Mouse (Mus musculus) liver, embryonic 13.5 days (tissue): ENCODE data around the gene Ltv1. TPM values are rescaled to one million over a fixed set of nuclear protein-coding genes. Genes with fewer than 3 reads are reported as not detected.
A peak's percentile ranks its signal among the peaks of the same experiment; 100 is the strongest.

Source experiments
- ATAC-seq: fragments of 200-750 bp; cut with Nextera tagmentation; 2 replicates; pipeline ENCODE4 v1.8.0; 2017; ENCODE audit warnings: low read depth, mild to moderate bottlenecking, moderate number of reproducible peaks, moderate library complexity
- DNase-seq: peaks from one replicate; pipeline ENCODE4 v3.0.0; 2022
- H3K27ac ChIP-seq: fragments of 300-500 bp; sonication (generic); 2 replicates; pipeline ENCODE4 v1.5.1; 2015; ENCODE audit warnings: moderate library complexity, mild to moderate bottlenecking, inconsistent platforms
- H3K27me3 ChIP-seq: fragments of 300-500 bp; sonication (generic); 2 replicates; pipeline ENCODE4 v1.6.1; 2015; ENCODE audit warnings: mild to moderate bottlenecking, inconsistent platforms
- H3K36me3 ChIP-seq: fragments of 300-500 bp; sonication (generic); 2 replicates; pipeline ENCODE4 v1.6.1; 2015; ENCODE audit warnings: mild to moderate bottlenecking, inconsistent platforms
- H3K4me1 ChIP-seq: fragments of 300-500 bp; sonication (generic); replicated peaks from 2 replicates; pipeline ENCODE4 v1.6.1; 2015; ENCODE audit warnings: inconsistent platforms
- H3K4me2 ChIP-seq: fragments of 300-500 bp; sonication (generic); 2 replicates; pipeline ENCODE4 v1.6.1; 2015; ENCODE audit warnings: inconsistent platforms, mild to moderate bottlenecking, moderate library complexity
- H3K4me3 ChIP-seq: fragments of 300-500 bp; sonication (generic); replicated peaks from 2 replicates; pipeline ENCODE4 v1.5.1; 2015; ENCODE audit warnings: mild to moderate bottlenecking, inconsistent platforms
- H3K9ac ChIP-seq: fragments of 300-500 bp; sonication (generic); 2 replicates; pipeline ENCODE4 v1.6.1; 2015; ENCODE audit warnings: mild to moderate bottlenecking, inconsistent platforms
- H3K9me3 ChIP-seq: fragments of 300-500 bp; sonication (generic); replicated peaks from 2 replicates; pipeline ENCODE4 v1.6.1; 2016; ENCODE audit warnings: inconsistent platforms
- WGBS: fragments of 180-500 bp; shearing (Covaris S2); methylation state at CpG from one replicate; pipeline ENCODE4 v1.1.7; 2015; ENCODE audit not compliant: insufficient replicate concordance; 5-methylcytosine and 5-hydroxymethylcytosine counted together
- polyA plus RNA-seq: library from polyadenylated mRNA; unstranded; fragments of >200 nt; fragmentation: Nextera tagmentation; extraction: Ambion mirVana; gene quantifications from 2 replicates; pipeline ENCODE4 v1.2.1, GENCODE M21; 2015

Ltv1 gene
- polyA plus RNA-seq, 1 experiment from 2014 or later, result 54.5 TPM

- ATAC-seq (no peak), DNase-seq (no peak)
- Histone ChIP-seq H3K4me2 (no peak overlapping the region), H3K36me3 (no peaks in the 10 kb centered on the region), H3K9ac (no peak overlapping the region), H3K9me3 (no peaks in the 10 kb centered on the region), H3K27me3 (no peaks in the 10 kb centered on the region), H3K4me3 (no peak overlapping the region), H3K4me1 (peaks cover 8% of the 10 kb centered on the region), H3K27ac (no peak overlapping the region)
- 47% methylated on average over 1 of the region's 1 CpGs for WGBS
Measured at GRCm38 (mm10) chr10:13220061-13220460, 27.1 kb upstream of the Ltv1 start.

- ATAC-seq (no peak), DNase-seq (no peak)
- no peak overlapping the region for H3K27ac ChIP-seq
- 71% methylated on average over 12 of the region's 12 CpGs for WGBS
- no peak overlapping the region for H3K4me2 ChIP-seq
- no peaks in the 10 kb centered on the region for H3K36me3 ChIP-seq
- no peaks in the 10 kb centered on the region for H3K27me3 ChIP-seq
- no peaks in the 10 kb centered on the region for H3K9me3 ChIP-seq
- H3K4me1 ChIP-seq, result peaks cover 8% of the 10 kb centered on the region
- no peak overlapping the region for H3K9ac ChIP-seq
- H3K4me3 ChIP-seq, result no peak overlapping the region
Measured at GRCm38 (mm10) chr10:13213956-13214355, 21.0 kb upstream of the Ltv1 start.

- H3K27me3 ChIP-seq, result no peaks in the 10 kb centered on the region
- ATAC-seq, result no peak
- no peak overlapping the region for H3K4me2 ChIP-seq
- no peak overlapping the region for H3K4me3 ChIP-seq
- WGBS, result 61% methylated on average over 6 of the region's 6 CpGs
- H3K36me3 ChIP-seq, result no peaks in the 10 kb centered on the region
- no peak for DNase-seq
- H3K9ac ChIP-seq, result no peak overlapping the region
- H3K27ac ChIP-seq, result no peak overlapping the region
- H3K9me3 ChIP-seq, result no peaks in the 10 kb centered on the region
- H3K4me1 ChIP-seq, result peaks cover 8% of the 10 kb centered on the region
Measured at GRCm38 (mm10) chr10:13212829-13213228, 19.9 kb upstream of the Ltv1 start.

- Histone ChIP-seq H3K4me3 (no peak overlapping the region), H3K9me3 (no peaks in the 10 kb centered on the region), H3K27me3 (no peaks in the 10 kb centered on the region), H3K27ac (no peak overlapping the region), H3K36me3 (no peaks in the 10 kb centered on the region), H3K4me2 (no peak overlapping the region), H3K9ac (no peak overlapping the region), H3K4me1 (peaks cover 8% of the 10 kb centered on the region)
- DNase-seq (no peak), ATAC-seq (no peak)
- 70% methylated on average over 9 of the region's 9 CpGs for WGBS
Measured at GRCm38 (mm10) chr10:13212326-13212725, 19.4 kb upstream of the Ltv1 start.

GRCm38 (mm10) chr10:13209930-13210637 lies 17.1 kb upstream of the Ltv1 start:
- WGBS, result 62% methylated on average over 8 of the region's 8 CpGs
- Histone ChIP-seq H3K27me3 (no peaks in the 10 kb centered on the region), H3K36me3 (no peaks in the 10 kb centered on the region), H3K9me3 (no peaks in the 10 kb centered on the region), H3K4me1 (no peaks in the 10 kb centered on the region), H3K4me3 (no peak overlapping the region), H3K27ac (no peak overlapping the region), H3K9ac (no peak overlapping the region), H3K4me2 (no peak overlapping the region)
- no peak for DNase-seq
- no peak for ATAC-seq

- no peak overlapping the region for H3K4me2 ChIP-seq
- no peaks in the 10 kb centered on the region for H3K27me3 ChIP-seq
- no peak overlapping the region for H3K9ac ChIP-seq
- no peak for ATAC-seq
- H3K9me3 ChIP-seq, result no peaks in the 10 kb centered on the region
- DNase-seq, result no peak
- peak overlapping the region; percentile 9; the same call in 1 of the 2 replicates for H3K27ac ChIP-seq
- H3K4me3 ChIP-seq, result no peak overlapping the region
- no peaks in the 10 kb centered on the region for H3K4me1 ChIP-seq
- WGBS, result 72% methylated on average over 3 of the region's 3 CpGs
- H3K36me3 ChIP-seq, result no peaks in the 10 kb centered on the region
Measured at GRCm38 (mm10) chr10:13209506-13209905, 16.5 kb upstream of the Ltv1 start.

- DNase-seq, result no peak
- H3K4me3 ChIP-seq, result no peak overlapping the region
- H3K36me3 ChIP-seq, result no peaks in the 10 kb centered on the region
- H3K4me1 ChIP-seq, result no peaks in the 10 kb centered on the region
- peak overlapping the region; percentile 9; the same call in 1 of the 2 replicates for H3K27ac ChIP-seq
- WGBS, result 80% methylated on average over 4 of the region's 4 CpGs
- H3K9me3 ChIP-seq, result no peaks in the 10 kb centered on the region
- ATAC-seq, result no peak
- H3K4me2 ChIP-seq, result no peak overlapping the region
- no peak overlapping the region for H3K9ac ChIP-seq
- no peaks in the 10 kb centered on the region for H3K27me3 ChIP-seq
Measured at GRCm38 (mm10) chr10:13209061-13209460, 16.1 kb upstream of the Ltv1 start.

GRCm38 (mm10) chr10:13201741-13202293 lies 8.8 kb upstream of the Ltv1 start:
- Histone ChIP-seq H3K9me3 (no peaks in the 10 kb centered on the region), H3K27ac (peak overlapping the region; percentile 65), H3K4me2 (peak overlapping the region; percentile 39), H3K36me3 (0 out of 2 replicates have a peak, but pooled peaks cover 3% of the 10 kb centered on the region), H3K9ac (0 out of 2 replicates have a peak overlapping the region, but pooled peaks have one; percentile 2), H3K4me3 (no peak overlapping the region), H3K4me1 (peaks cover 14% of the 10 kb centered on the region), H3K27me3 (no peaks in the 10 kb centered on the region)
- 31% methylated on average over 6 of the region's 6 CpGs for WGBS
- DNase-seq (peak; percentile 44), ATAC-seq (peak; percentile 100)

GRCm38 (mm10) chr10:13200862-13201261 lies 7.9 kb upstream of the Ltv1 start:
- no peak for DNase-seq
- Histone ChIP-seq H3K9ac (no peak overlapping the region), H3K36me3 (0 out of 2 replicates have a peak, but pooled peaks cover 3% of the 10 kb centered on the region), H3K4me3 (no peak overlapping the region), H3K4me1 (peaks cover 14% of the 10 kb centered on the region), H3K27ac (peak overlapping the region; percentile 37; the same call in 1 of the 2 replicates), H3K9me3 (no peaks in the 10 kb centered on the region), H3K4me2 (no peak overlapping the region), H3K27me3 (no peaks in the 10 kb centered on the region)
- no peak for ATAC-seq
- 73% methylated on average over 3 of the region's 3 CpGs for WGBS

GRCm38 (mm10) chr10:13199234-13199633 lies 6.3 kb upstream of the Ltv1 start:
- H3K4me1 ChIP-seq, result peaks cover 14% of the 10 kb centered on the region
- H3K36me3 ChIP-seq, result 0 out of 2 replicates have a peak, but pooled peaks cover 3% of the 10 kb centered on the region
- 36% methylated on average over 1 of the region's 1 CpGs for WGBS
- no peak for ATAC-seq
- H3K4me2 ChIP-seq, result no peak overlapping the region
- no peak overlapping the region for H3K9ac ChIP-seq
- no peak overlapping the region for H3K27ac ChIP-seq
- no peak overlapping the region for H3K4me3 ChIP-seq
- H3K27me3 ChIP-seq, result no peaks in the 10 kb centered on the region
- no peaks in the 10 kb centered on the region for H3K9me3 ChIP-seq
- DNase-seq, result no peak

- H3K27ac ChIP-seq, result no peak overlapping the region
Measured at GRCm38 (mm10) chr10:13196872-13197507, 4.0 kb upstream of the Ltv1 start.

More at GRCm38 (mm10) chr10:13196872-13197507, 4.0 kb upstream of the Ltv1 start:
- 72% methylated on average over 8 of the region's 8 CpGs for WGBS
- DNase-seq (no peak), ATAC-seq (no peak)
- no peak overlapping the region for H3K4me3 ChIP-seq
- no peaks in the 10 kb centered on the region for H3K27me3 ChIP-seq
- no peaks in the 10 kb centered on the region for H3K9me3 ChIP-seq
- H3K4me2 ChIP-seq, result no peak overlapping the region
- H3K4me1 ChIP-seq, result peaks cover 21% of the 10 kb centered on the region
- H3K36me3 ChIP-seq, result no peaks in the 10 kb centered on the region
- no peak overlapping the region for H3K9ac ChIP-seq
